Comparison of ENCODE assay signal across 8 mouse cellular contexts in genomic region chr13:17943306-17944077, GRCm38 (mm10). TPM values are rescaled to one million over a fixed set of nuclear protein-coding genes. Genes with fewer than 3 reads are reported as not detected.
DNase-seq lines count a peak whose midpoint lies in the region; ATAC-seq lines count a peak whose summit lies in the region.

No protein-coding gene starts in this region.

- peak overlapping the region; percentile 98 for H3K9ac ChIP-seq in hindbrain, embryonic 15.5 days
- peak overlapping the region; percentile 96 for H3K9ac ChIP-seq in limb, embryonic 11.5 days (ENCODE audit: low read length)
- H3K9ac ChIP-seq in midbrain, embryonic 14.5 days (replicated peaks; ENCODE audit: low read length) = peak overlapping the region; percentile 89

- no peaks in the 10 kb centered on the region for H3K36me3 ChIP-seq in hindbrain, embryonic 15.5 days
- H3K36me3 ChIP-seq in limb, embryonic 11.5 days (ENCODE audit: control insufficient read depth, insufficient read depth, low read length) = no peaks in the 10 kb centered on the region
- no peaks in the 10 kb centered on the region for H3K36me3 ChIP-seq in midbrain, embryonic 14.5 days (ENCODE audit: control insufficient read depth, insufficient read depth, low read length)

- H3K4me2 ChIP-seq in hindbrain, embryonic 15.5 days = peak overlapping the region; percentile 68
- peak overlapping the region; percentile 50 for H3K4me2 ChIP-seq in limb, embryonic 11.5 days (ENCODE audit: low read depth, severe bottlenecking)
- peak overlapping the region; percentile 76 for H3K4me2 ChIP-seq in midbrain, embryonic 14.5 days (ENCODE audit: low read length)

- no peaks in the 10 kb centered on the region for H3K27me3 ChIP-seq in hindbrain, embryonic 15.5 days
- no peaks in the 10 kb centered on the region for H3K27me3 ChIP-seq in limb, embryonic 11.5 days (ENCODE audit: control insufficient read depth, insufficient read depth, low read length)
- H3K27me3 ChIP-seq in midbrain, embryonic 14.5 days (ENCODE audit: control insufficient read depth, insufficient read depth, low read length) = no peaks in the 10 kb centered on the region

- peak; percentile 10 to 14 for DNase-seq in lung, adult 18-20 months
- DNase-seq in lung, postnatal 25 days (ENCODE audit: low spot score) = no peak
- peak; percentile 11 for DNase-seq in fibroblast of lung, adult 2 months (ENCODE audit: low read depth)
- no peak for DNase-seq in limb, embryonic 11.5 days (ENCODE audit: low spot score)
- peak; percentile 64 for DNase-seq in midbrain, embryonic 14.5 days
- DNase-seq in yolk sac, embryonic 10.5 days (ENCODE audit: low spot score) = no peak

- peak overlapping the region; percentile 97 for H3K27ac ChIP-seq in hindbrain, embryonic 15.5 days (replicated peaks)
- H3K27ac ChIP-seq in limb, embryonic 11.5 days (replicated peaks; ENCODE audit: low read depth, low read length) = peak overlapping the region; percentile 77; the same call in 1 of the 2 replicates
- H3K27ac ChIP-seq in midbrain, embryonic 14.5 days (replicated peaks; ENCODE audit: low read depth, low read length) = peak overlapping the region; percentile 97

- ATAC-seq in activated CD4-positive, CD25-positive, alpha-beta regulatory T cell, adult 4 months = peak; percentile 60
- ATAC-seq in hindbrain, embryonic 15.5 days (ENCODE audit: low FRiP score, low read depth) = peak; percentile 86
- peak; percentile 81 for ATAC-seq in limb, embryonic 11.5 days (ENCODE audit: insufficient number of reproducible peaks, low FRiP score, low TSS enrichment, low read depth)
- peak; percentile 82 for ATAC-seq in midbrain, embryonic 14.5 days (ENCODE audit: low FRiP score, low TSS enrichment)

- no peaks in the 10 kb centered on the region for H3K9me3 ChIP-seq in hindbrain, embryonic 15.5 days
- no peaks in the 10 kb centered on the region for H3K9me3 ChIP-seq in limb, embryonic 11.5 days (ENCODE audit: control insufficient read depth, low read length)
- no peaks in the 10 kb centered on the region for H3K9me3 ChIP-seq in midbrain, embryonic 14.5 days (ENCODE audit: control insufficient read depth, low read length)

- peak overlapping the region; percentile 98 for H3K4me3 ChIP-seq in hindbrain, embryonic 15.5 days
- H3K4me3 ChIP-seq in limb, embryonic 11.5 days (ENCODE audit: low read depth, low read length) = peak overlapping the region; percentile 79
- H3K4me3 ChIP-seq in midbrain, embryonic 14.5 days (replicated peaks; ENCODE audit: low read depth, low read length) = peak overlapping the region; percentile 89

- under 1% methylated on average over 64 of the region's 70 CpGs for WGBS in hindbrain, embryonic 15.5 days
- under 1% methylated on average over 49 of the region's 70 CpGs for WGBS in limb, embryonic 11.5 days
- under 1% methylated on average over 70 of the region's 70 CpGs for WGBS in midbrain, embryonic 14.5 days

- peaks cover 25% of the 10 kb centered on the region for H3K4me1 ChIP-seq in hindbrain, embryonic 15.5 days (replicated peaks)
- H3K4me1 ChIP-seq in limb, embryonic 11.5 days (ENCODE audit: control insufficient read depth, insufficient read depth, low read length) = 0 out of 2 replicates have a peak, but pooled peaks cover 4% of the 10 kb centered on the region
- H3K4me1 ChIP-seq in midbrain, embryonic 14.5 days (ENCODE audit: control insufficient read depth, insufficient read depth, low read length) = peaks cover 10% of the 10 kb centered on the region

RNA-seq across cellular contexts. Expression of gene Rala, which starts 0.5 kb away (rescaled TPM):
- polyA plus RNA-seq in activated CD4-positive, CD25-positive, alpha-beta regulatory T cell, adult 4 months (2017; shearing (Covaris generic)) = 1 to 10 TPM; 3.7 to 5.1 TPM
- polyA plus RNA-seq in hindbrain, embryonic 15.5 days (2015; fragmentation: Nextera tagmentation; extraction: Ambion mirVana) = 220 and 232 TPM in 2 replicates
- 101 and 104 TPM in 2 replicates for polyA plus RNA-seq in limb, embryonic 11.5 days (2014; fragmentation: Nextera tagmentation; extraction: Ambion mirVana)
- polyA plus RNA-seq in midbrain, embryonic 14.5 days (2014; fragmentation: Nextera tagmentation; extraction: Ambion mirVana) = 189 and 220 TPM in 2 replicates

RNA-seq across cellular contexts. Expression of gene Yae1d1, which starts 49.7 kb away (rescaled TPM):
- 10 to 100 TPM; 13.1 to 17.5 TPM for polyA plus RNA-seq in activated CD4-positive, CD25-positive, alpha-beta regulatory T cell, adult 4 months (2017; shearing (Covaris generic))
- polyA plus RNA-seq in hindbrain, embryonic 15.5 days (2015; fragmentation: Nextera tagmentation; extraction: Ambion mirVana) = 70.9 and 80.6 TPM in 2 replicates
- polyA plus RNA-seq in limb, embryonic 11.5 days (2014; fragmentation: Nextera tagmentation; extraction: Ambion mirVana) = 75.2 and 80.2 TPM in 2 replicates
- polyA plus RNA-seq in midbrain, embryonic 14.5 days (2014; fragmentation: Nextera tagmentation; extraction: Ambion mirVana) = 88.3 and 91.3 TPM in 2 replicates

Comparison
In these comparisons a context has a peak if more than half of its experiments do, and no peak if none do; other contexts are left out.
1. DNase-seq: peak in lung, adult 18-20 months (2 of 2), fibroblast of lung, adult 2 months (single experiment) and midbrain, embryonic 14.5 days (single experiment); none in lung, postnatal 25 days (single experiment), limb, embryonic 11.5 days (single experiment) and yolk sac, embryonic 10.5 days (single experiment).
2. RNA of gene Rala, which starts 0.5 kb away (polyA plus RNA-seq): 220 to 232 TPM in hindbrain, embryonic 15.5 days, 189 to 220 TPM in midbrain, embryonic 14.5 days and 101 to 104 TPM in limb, embryonic 11.5 days; 3.7 to 5.1 TPM in activated CD4-positive, CD25-positive, alpha-beta regulatory T cell, adult 4 months; every median in the first group is over 10 times any median in the second.
3. Peak in every context shown above with its lines, with median percentiles within 50 percentile points of each other: ATAC-seq, H3K27ac ChIP-seq, H3K4me2 ChIP-seq, H3K4me3 ChIP-seq and H3K9ac ChIP-seq.